In the genomic region with DNA sequence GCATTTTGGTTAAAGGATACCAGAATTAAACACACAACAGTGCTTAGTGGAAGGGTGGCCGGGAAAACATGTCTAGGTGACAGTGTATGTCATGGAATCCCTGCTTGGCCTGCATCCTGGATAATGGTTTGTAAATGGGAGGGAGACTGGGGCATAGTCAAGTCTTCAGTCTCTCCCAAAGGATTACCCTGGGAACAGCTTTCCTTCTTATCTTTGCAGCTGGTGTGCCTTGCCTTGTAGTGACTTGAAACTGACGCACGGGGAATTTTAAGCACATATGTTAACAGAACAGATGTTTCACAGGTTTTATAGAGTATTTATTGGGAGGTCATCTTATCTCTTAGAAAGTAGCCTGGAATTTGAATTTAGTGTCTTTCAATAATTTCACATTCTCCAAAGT, we compare ENCODE assay signal across 28 mouse cellular contexts. TPM values are rescaled to one million over a fixed set of nuclear protein-coding genes. Genes with fewer than 3 reads are reported as not detected.
"Had no signal": no experiment of that assay in that cellular context is flagged by ENCODE, and none has a peak within 500 bp of the region (broad histone marks: within the 10 kb centered on the region; RNA-seq: fewer than 3 reads in every experiment).

No protein-coding gene starts in this region.

- H3K27me3 ChIP-seq: heart, embryonic 12.5 days; heart, embryonic 13.5 days; heart, embryonic 15.5 days; hindbrain, embryonic 12.5 days; hindbrain, embryonic 13.5 days; hindbrain, embryonic 15.5 days; intestine, embryonic 15.5 days; kidney, embryonic 15.5 days had no signal

- H3K4me2 ChIP-seq: heart, embryonic 12.5 days; heart, embryonic 13.5 days; heart, embryonic 15.5 days; hindbrain, embryonic 12.5 days; hindbrain, embryonic 13.5 days; hindbrain, embryonic 14.5 days; hindbrain, embryonic 15.5 days; intestine, embryonic 15.5 days; kidney, embryonic 15.5 days had no signal

- DNase-seq: heart, postnatal 14 days; heart, postnatal 36 days; heart, postnatal 4 days; kidney, adult 11 months; kidney, adult 18-20 months; kidney, adult 2 months; kidney, adult 8-10 months; kidney, adult 9 months; kidney, postnatal 10 days; kidney, postnatal 14 days; kidney, postnatal 25 days; kidney, postnatal 36 days; kidney, postnatal 4 days; layer of hippocampus, adult 9-11 months; layer of hippocampus, postnatal 36 days had no signal

- H3K4me3 ChIP-seq: heart, embryonic 12.5 days; heart, embryonic 13.5 days; heart, embryonic 15.5 days; hindbrain, embryonic 10.5 days; hindbrain, embryonic 12.5 days; hindbrain, embryonic 13.5 days; hindbrain, embryonic 15.5 days; intestine, embryonic 15.5 days; kidney, embryonic 15.5 days; layer of hippocampus, adult 2 months; left cerebral cortex, adult 2 months had no signal

- H3K36me3 ChIP-seq: heart, embryonic 13.5 days; heart, embryonic 15.5 days; hindbrain, embryonic 10.5 days; hindbrain, embryonic 12.5 days; hindbrain, embryonic 13.5 days; hindbrain, embryonic 15.5 days; intestine, embryonic 15.5 days; kidney, embryonic 15.5 days had no signal

RNA-seq across cellular contexts. Expression of gene Lypd6, which starts 18.5 kb away (rescaled TPM):
- polyA plus RNA-seq: inflammation-experienced regulatory T-cells, adult 6 months had no signal
